Mouse (Mus musculus) heart, adult 2 months (tissue): ENCODE data around the gene Caprin2. TPM values are rescaled to one million over a fixed set of nuclear protein-coding genes. Genes with fewer than 3 reads are reported as not detected.
A peak's percentile ranks its signal among the peaks of the same experiment; 100 is the strongest.

Experiments
- DNase-seq, 2 experiments: peaks; one replicate each; pipeline ENCODE4 v3.0.0; 2021
- H3K27ac ChIP-seq: fragments of 200-600 bp; 2 replicates; pipeline ENCODE4 v1.8.1; 2022
- H3K27me3 ChIP-seq: fragments of 200-500 bp; 2 replicates; pipeline ENCODE4 v1.6.1; 2012; ENCODE audit warnings: mild to moderate bottlenecking, low read length, inconsistent platforms, mixed read lengths; ENCODE audit not compliant: control insufficient read depth, insufficient read depth
- H3K36me3 ChIP-seq: fragments of 200-500 bp; 2 replicates; pipeline ENCODE4 v1.6.1; 2012; ENCODE audit warnings: low read length, inconsistent platforms; ENCODE audit not compliant: control insufficient read depth, insufficient read depth
- H3K4me1 ChIP-seq: fragments of 200-500 bp; 2 replicates; pipeline ENCODE4 v1.6.1; 2011; ENCODE audit warnings: low read length; ENCODE audit not compliant: control insufficient read depth, insufficient read depth
- H3K4me3 ChIP-seq: fragments of 200-600 bp; 2 replicates; pipeline ENCODE4 v1.8.1; 2022
- H3K79me2 ChIP-seq: fragments of 200-500 bp; replicated peaks from 2 replicates; pipeline ENCODE4 v1.6.1; 2012; ENCODE audit warnings: mild to moderate bottlenecking, inconsistent platforms, low read length, moderate library complexity, mixed read lengths; ENCODE audit not compliant: control insufficient read depth, insufficient read depth
- H3K9ac ChIP-seq: fragments of 200-500 bp; 2 replicates; pipeline ENCODE4 v1.6.1; 2012; ENCODE audit warnings: low read depth, mild to moderate bottlenecking, control low read depth, inconsistent platforms, low read length, mixed read lengths
- CTCF ChIP-seq: fragments of 200-600 bp; IDR thresholded peaks from 2 replicates; pipeline ENCODE4 v1.8.1; 2022; ENCODE audit warnings: antibody characterized with exemption, mild to moderate bottlenecking, moderate library complexity
- EP300 ChIP-seq: fragments of 200-500 bp; IDR thresholded peaks from 2 replicates; pipeline ENCODE4 v1.6.1; 2011; ENCODE audit warnings: low read depth, low read length, control low read depth; ENCODE audit not compliant: insufficient read depth
- POLR2A ChIP-seq: fragments of 200-500 bp; IDR thresholded peaks from 2 replicates; pipeline ENCODE4 v1.6.1; 2011; ENCODE audit warnings: mild to moderate bottlenecking, low read depth, low read length, control low read depth; ENCODE audit not compliant: insufficient read depth
- WGBS: fragments of 180-500 bp; shearing (Covaris S2); methylation state at CpG from one replicate; pipeline ENCODE4 v1.1.7; 2018; 5-methylcytosine and 5-hydroxymethylcytosine counted together
- intact Hi-C: fragments of 180-260 bp; cut with DNase I; formaldehyde crosslinking; loops from one replicate; pipeline ENCODE4 v1.15.1; 2025
- long read RNA-seq: library from polyadenylated mRNA; stranded (forward); transcript quantifications from one replicate; pipeline ENCODE4 v2.0.0, GENCODE M21; 2021
- polyA plus RNA-seq: library from polyadenylated mRNA; depleted of rRNA; stranded (reverse); fragments of >200 nt; gene quantifications from 2 replicates; pipeline ENCODE4 v1.2.3, GENCODE M21; 2012; rRNA removed
- total RNA-seq, 2 experiments: library from RNA; stranded (reverse); gene quantifications; 2 replicates each; pipeline ENCODE4 v1.2.3; 2021

Caprin2 gene
- total RNA-seq: 1 to 10 TPM; 4.1 to 4.2 TPM
- 4.0 and 7.4 TPM in 2 replicates for polyA plus RNA-seq
- long read RNA-seq, partial matches to known transcripts: 1 of 5 reads
- long read RNA-seq, other reads (novel, unspliced or antisense): 2 of 5 reads

DNA sequence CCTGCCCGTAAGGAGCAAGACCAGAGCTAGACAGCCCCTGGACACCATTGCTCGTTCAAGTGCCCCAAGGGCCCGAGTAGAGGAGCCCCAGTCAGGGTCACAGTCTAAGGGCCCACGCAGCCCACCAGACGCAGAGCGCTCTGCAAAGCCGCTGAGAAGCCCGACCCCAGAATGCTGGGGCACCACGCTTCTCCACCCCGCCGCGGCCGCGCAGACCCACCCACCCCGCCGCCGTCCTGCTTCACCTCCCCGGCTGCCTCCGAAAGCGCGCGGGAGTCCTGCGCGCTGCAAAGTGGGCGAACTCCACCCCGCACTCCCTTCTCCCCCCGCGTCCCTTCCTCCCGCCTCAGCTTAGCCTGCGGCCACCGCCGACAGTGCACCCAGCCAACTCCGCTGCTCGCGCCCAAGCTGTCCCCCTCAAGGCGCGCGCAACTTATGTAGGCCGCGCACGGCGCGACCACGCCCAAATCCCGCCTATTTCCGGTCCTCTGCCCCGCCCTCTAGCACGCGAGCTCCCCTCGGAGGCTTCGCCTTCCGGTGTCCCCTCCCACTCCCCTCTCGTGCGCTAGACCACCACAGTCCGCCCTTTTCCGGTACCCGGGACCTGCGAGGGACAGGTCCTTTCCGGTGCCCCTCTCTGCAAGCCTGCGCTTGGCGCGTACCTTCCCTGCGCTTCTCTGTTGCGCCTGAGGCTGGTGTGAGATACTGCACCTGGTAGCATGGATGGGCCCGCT, at the start of gene Caprin2:
Caprin2 (minus strand) TSS at position 465 of the 734 bp plus-strand sequence.
- no peaks in the 10 kb centered on the region for H3K36me3 ChIP-seq
- H3K4me3 ChIP-seq: peak within 1 kb of the TSS; percentile 83
- DNase-seq: peak; percentile 92 to 95
- WGBS: under 1% methylated on average over 64 of the region's 65 CpGs
- peaks cover 5% of the 10 kb centered on the region for H3K4me1 ChIP-seq
- TF ChIP-seq EP300 (0 out of 2 replicates have a peak, but pooled peaks have one; percentile 13), POLR2A (peak; percentile 84), CTCF (peak; percentile 43)
- peak within 1 kb of the TSS; percentile 71 for H3K9ac ChIP-seq
- intact Hi-C loops: loop anchor here (2.0 to 5.0 kb wide), 3 partner anchors 51 to 684 kb away; partner anchors contain the start of genes Ergic2, Ipo8 and Sinhcaf
- peak within 1 kb of the TSS; percentile 55 for H3K27ac ChIP-seq
- no peaks in the 10 kb centered on the region for H3K79me2 ChIP-seq
- H3K27me3 ChIP-seq: no peaks in the 10 kb centered on the region

DNA sequence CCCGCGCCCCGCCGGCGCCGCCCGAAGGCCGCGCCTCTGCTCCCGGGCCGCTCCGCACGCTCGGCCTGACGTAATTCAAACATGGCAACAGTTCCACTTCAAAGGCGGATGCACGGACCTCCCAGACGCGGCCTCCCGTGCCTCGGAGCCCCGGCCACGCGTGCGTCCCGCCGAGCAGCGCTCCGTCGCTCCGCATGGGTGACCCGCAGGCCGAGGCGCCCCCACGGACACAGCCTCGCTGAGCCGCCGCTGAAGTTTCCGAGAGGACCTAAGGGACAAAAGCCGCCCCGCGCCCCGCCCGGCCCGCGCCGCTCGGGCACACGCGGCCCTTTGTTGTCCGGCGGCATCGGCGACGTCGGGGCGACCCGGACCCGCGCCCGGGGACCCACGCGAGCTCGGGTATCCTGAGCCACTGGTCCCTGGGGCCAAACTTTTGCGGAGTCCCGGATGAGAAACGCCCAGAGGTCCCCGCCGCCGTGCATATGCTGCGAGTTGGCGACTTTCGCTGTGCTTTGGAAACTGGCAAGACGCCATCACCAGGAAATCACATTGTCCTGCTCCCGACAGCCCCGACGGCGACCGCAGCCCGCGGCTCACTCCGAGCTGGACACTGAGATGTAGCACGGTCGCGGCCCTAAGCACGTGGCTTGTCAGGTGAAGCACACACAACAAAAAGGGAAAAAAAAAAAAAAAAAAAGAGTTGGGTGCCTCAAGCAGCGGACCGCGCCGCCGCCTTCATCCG, 48.9 kb upstream of the Caprin2 start:
- Histone ChIP-seq H3K4me3 (peak overlapping the region; percentile 86), H3K27ac (peak overlapping the region; percentile 73), H3K36me3 (no peaks in the 10 kb centered on the region), H3K79me2 (no peaks in the 10 kb centered on the region), H3K27me3 (no peaks in the 10 kb centered on the region), H3K9ac (peak overlapping the region; percentile 83), H3K4me1 (no peaks in the 10 kb centered on the region)
- no peak for TF ChIP-seq EP300
- no peak for TF ChIP-seq CTCF
- TF ChIP-seq POLR2A: no peak
- intact Hi-C loops: loop anchor here (5.0 to 10.0 kb wide), 5 partner anchors 113 to 370 kb away; partner anchors contain the start of genes Amn1, Dennd5b and Ipo8
- peak; percentile 79 to 81 for DNase-seq
- WGBS: under 1% methylated on average over 92 of the region's 92 CpGs

DNA sequence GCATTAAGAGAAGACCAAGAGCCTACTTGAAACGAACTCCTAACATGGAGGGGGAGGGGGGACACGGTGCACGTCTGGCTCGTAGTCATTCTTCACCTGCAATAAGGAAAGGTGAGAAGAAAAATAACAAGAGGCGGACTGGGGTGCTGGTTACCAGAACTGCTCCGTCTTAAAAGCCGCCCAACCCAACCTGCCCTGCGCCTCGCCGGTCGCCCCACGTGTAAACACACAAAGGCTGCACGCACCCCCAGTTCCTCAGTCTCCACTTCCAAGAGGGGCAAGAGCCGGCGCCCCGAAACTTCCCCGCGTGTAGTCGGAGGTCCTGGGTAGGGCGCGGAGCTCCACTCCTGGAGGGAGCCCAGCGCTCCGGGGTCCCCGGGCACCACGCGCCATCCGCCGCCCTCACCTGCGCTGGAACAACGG, 48.3 kb upstream of the Caprin2 start:
- WGBS: 3% methylated on average over 30 of the region's 30 CpGs
- intact Hi-C loops: loop anchor here (10.0 kb wide), 1 partner anchor 370 kb away; no protein-coding TSS in a partner anchor
- no peak for TF ChIP-seq CTCF
- TF ChIP-seq EP300: no peak
- no peak for TF ChIP-seq POLR2A
- peak overlapping the region; percentile 83 for H3K9ac ChIP-seq
- H3K4me1 ChIP-seq: no peaks in the 10 kb centered on the region
- H3K79me2 ChIP-seq: no peaks in the 10 kb centered on the region
- H3K27me3 ChIP-seq: no peaks in the 10 kb centered on the region
- H3K4me3 ChIP-seq: peak overlapping the region; percentile 86
- H3K36me3 ChIP-seq: no peaks in the 10 kb centered on the region
- no peak for DNase-seq
- peak overlapping the region; percentile 73 for H3K27ac ChIP-seq

DNA sequence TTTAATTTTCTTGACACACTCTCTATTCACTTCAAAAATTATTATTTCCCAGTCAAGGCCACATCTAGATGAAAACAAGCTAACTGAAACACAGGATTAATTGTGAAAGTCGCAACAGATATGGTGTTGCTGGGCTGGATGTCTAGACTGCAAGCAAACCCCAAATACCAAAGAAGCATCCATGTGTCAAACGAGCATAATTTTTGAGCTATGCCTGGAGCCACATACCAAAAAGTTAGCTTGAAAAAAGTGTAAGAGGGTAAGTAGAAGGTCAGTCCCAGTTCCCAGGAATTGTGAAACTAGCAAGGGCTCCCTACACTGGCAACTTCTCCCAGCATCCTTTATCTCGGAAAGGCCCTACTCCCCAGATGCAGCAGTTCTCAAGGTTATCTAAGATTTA, 47.7 kb upstream of the Caprin2 start:
- WGBS: 63% methylated on average over 3 of the region's 3 CpGs
- no peak for DNase-seq
- Histone ChIP-seq H3K27ac (no peak overlapping the region), H3K9ac (no peak overlapping the region), H3K36me3 (no peaks in the 10 kb centered on the region), H3K4me3 (no peak overlapping the region), H3K79me2 (no peaks in the 10 kb centered on the region), H3K27me3 (no peaks in the 10 kb centered on the region), H3K4me1 (no peaks in the 10 kb centered on the region)
- intact Hi-C loops: loop anchor here (10.0 kb wide), 1 partner anchor 371 kb away; no protein-coding TSS in a partner anchor
- TF ChIP-seq EP300 (no peak), CTCF (no peak)

DNA sequence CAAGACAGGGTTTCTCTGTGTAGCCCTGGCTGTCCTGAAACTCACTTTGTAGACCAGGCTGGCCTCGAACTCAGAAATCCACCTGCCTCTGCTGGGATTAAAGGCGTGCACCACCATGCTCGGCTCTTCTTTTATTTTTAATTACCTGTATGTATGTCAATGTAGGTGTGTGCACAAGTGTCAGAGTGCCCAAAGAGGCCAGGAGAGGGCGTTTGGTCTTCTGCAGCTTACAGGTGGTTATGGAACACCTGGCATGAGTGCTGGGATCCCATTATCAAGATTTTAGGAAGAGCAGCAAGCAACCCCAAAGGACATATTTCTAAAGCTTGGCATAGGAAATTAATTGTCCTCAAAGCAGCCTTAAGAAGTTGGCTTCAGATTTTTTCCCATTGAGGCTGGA, 46.4 kb upstream of the Caprin2 start:
- Histone ChIP-seq H3K79me2 (no peaks in the 10 kb centered on the region), H3K27me3 (no peaks in the 10 kb centered on the region), H3K4me1 (no peaks in the 10 kb centered on the region), H3K27ac (no peak overlapping the region), H3K4me3 (no peak overlapping the region), H3K36me3 (no peaks in the 10 kb centered on the region), H3K9ac (no peak overlapping the region)
- TF ChIP-seq CTCF: no peak
- no peak for TF ChIP-seq EP300
- no peak for TF ChIP-seq POLR2A
- DNase-seq: no peak
- intact Hi-C loops: loop anchor here (10.0 kb wide), 1 partner anchor 372 kb away; no protein-coding TSS in a partner anchor
- 92% methylated on average over 4 of the region's 4 CpGs for WGBS

DNA sequence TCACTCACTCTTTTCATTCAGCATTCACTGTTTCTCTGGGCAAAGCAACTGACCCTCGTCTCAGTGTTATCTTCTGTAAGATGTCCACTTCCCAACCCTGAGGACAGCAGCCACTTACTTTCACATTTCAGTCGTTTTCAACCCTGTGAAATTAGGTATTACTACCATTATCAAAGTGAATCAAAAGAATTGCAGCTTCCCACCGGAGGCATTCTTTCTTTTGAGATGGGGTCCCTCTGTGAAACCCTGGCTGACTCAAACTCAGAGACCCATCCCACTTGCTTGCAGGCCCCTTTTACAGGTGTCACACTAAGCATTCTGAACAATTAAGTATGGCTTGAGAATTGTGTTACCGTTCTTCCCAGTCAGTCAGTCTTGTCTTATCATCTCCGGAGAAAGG, 45.8 kb upstream of the Caprin2 start:
- Histone ChIP-seq H3K9ac (no peak overlapping the region), H3K36me3 (no peaks in the 10 kb centered on the region), H3K27ac (no peak overlapping the region), H3K27me3 (no peaks in the 10 kb centered on the region), H3K4me1 (no peaks in the 10 kb centered on the region), H3K4me3 (no peak overlapping the region), H3K79me2 (no peaks in the 10 kb centered on the region)
- DNase-seq: no peak
- intact Hi-C loops: loop anchor here (10.0 kb wide), 1 partner anchor 373 kb away; no protein-coding TSS in a partner anchor
- no peak for TF ChIP-seq POLR2A
- no peak for TF ChIP-seq CTCF
- no peak for TF ChIP-seq EP300
- 78% methylated on average over 5 of the region's 5 CpGs for WGBS
